Mouse (Mus musculus) layer of hippocampus, adult 11-12 months (tissue): ENCODE data around the gene Cflar.

Experiments
- DNase-seq: peaks from one replicate; pipeline ENCODE4 v3.0.0; 2022; ENCODE audit warnings: low spot score

Gene Cflar

DNA sequence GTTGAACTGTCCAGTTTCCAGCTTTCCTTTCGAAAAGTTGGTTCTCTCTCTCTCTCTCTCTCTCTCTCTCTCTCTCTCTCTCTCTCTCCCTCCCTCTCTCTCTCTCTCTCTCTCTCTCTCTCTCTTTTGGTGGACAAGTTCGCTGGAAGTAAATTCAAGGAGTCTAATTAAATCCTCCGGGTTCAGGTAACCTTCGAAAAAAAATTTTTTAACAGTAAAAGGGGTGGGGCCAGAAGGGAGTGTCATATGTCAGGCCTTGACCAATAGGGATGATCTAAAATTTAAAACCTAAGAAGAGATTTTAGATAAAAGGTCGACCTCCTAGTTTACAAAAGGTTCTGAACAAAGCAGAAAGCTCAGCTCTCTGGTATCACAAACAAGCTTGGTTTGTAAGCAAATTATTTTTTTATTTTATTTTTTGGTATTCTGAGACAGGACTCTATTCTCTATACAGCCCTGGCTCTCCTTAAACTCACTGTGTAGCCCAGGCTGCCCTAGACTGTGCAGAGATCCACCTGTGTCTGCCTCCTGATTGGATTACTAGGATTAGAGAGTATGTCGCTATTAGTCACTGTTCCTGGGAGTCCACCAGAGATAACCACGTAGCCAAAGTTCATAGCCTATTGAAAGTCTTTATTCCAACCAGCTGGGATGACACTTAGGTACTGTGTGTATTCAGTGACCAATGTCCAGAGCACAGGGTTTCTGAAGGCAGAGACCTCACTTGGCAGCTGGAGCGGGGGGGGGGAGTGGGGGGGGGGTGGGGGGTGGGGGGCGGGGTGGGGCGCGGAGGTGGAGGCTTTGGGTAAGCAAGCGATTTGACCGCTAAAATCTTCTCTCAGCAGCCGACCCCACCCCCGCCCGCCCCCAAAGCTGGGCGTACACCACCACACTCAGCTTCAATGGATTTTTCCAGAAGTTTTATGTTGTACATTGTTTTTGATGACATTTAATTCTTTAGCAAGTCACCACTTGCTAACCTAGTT lies 1.1 kb downstream of the Cflar start:
- DNase-seq, result no peak

DNA sequence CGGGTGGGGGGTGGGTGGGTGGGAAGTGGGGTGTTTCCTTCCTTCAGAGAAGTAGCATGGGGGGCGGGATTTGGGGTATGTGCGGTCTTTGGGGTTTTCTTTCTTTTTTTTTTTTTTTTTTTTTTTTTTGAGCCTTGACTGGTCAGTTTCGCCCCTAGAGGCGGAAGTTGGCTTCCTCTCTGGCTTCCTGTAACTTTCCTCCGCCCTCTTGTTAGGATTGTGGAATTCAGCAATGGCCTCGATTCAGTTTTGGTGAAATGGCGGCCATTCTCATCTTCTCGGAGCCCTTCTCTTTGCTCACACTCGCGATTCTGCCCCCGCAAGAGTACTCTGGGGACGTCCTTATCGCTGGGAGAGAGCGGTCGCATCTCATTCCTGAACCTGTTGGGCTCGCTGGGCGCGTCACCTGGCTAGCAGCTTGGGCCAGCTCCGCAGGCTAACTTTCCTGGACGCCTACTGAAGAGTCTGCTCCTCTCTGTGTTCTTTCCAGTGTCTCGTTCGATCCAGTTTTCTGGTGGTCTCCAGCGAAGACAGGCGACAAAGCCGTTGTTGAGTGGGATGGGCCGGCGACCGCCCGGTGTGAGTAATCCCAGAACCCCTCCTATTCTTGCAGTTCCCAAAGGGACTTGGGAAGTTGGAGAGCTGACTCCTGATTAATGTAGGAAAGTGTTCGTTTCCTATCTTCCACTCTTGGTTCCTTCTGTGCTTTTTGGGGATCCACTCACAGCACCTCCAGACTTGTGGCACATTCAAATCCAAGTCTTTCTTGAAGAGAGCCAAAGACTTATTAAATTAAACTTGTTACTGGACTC lies 2.0 kb downstream of the Cflar start:
- peak; percentile 52 for DNase-seq

DNA sequence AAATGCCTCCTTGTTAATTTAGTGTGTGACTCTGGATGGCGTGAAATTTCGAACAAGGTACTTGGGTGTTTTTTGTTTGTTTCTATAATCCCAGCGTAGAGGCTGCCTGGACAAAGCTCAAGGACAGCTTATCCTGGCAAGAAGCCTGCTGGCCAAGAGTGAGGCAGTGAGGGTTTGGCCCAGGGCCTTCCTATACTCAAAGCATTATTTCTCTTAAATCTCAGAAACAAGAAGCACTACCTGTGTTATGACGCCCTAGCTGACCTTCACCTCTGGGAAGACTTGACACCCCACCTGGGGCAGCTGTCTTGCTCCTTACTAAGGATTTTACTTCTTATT lies 2.6 kb downstream of the Cflar start:
- peak; percentile 47 for DNase-seq

DNA sequence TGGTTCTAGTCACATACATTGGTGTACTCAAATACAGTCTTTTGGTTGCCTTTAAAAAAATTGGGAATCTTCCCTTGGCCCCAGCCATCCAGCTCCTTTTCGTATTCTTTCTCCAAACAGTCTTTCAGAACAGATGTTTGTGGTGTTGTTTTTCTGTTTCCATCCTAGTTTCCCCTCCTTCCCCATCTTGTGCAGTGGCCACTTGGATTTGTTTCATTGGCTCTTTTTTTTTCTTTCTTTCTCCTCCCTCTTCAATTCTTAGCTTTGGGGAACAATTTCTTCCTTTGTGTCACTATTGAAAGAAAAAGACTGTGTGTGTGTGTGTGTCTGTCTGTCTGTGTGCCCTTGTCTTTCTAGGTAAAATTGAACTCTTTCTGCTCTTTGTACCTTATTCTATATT lies 3.1 kb downstream of the Cflar start:
- DNase-seq, result no peak

DNA sequence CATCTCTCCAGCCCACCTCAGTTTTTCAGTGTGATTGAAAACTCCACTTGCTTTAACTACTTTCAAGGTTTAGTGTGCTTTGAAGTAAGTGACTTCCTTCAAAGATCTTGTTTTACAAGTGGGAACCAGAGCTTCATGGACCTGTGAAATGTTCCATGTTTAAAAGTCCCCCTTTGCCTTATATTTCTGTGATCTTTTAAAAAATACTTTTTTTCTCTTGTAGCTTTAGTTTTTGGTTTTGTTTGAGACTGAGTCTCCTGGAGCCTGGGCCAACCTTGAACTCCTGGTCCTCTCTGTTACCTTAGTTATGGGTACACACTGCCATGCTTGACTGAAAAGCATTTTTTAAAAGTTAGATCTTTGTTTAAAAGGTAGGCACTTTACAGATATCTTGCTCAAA lies 4.2 kb downstream of the Cflar start:
- DNase-seq, result no peak

DNA sequence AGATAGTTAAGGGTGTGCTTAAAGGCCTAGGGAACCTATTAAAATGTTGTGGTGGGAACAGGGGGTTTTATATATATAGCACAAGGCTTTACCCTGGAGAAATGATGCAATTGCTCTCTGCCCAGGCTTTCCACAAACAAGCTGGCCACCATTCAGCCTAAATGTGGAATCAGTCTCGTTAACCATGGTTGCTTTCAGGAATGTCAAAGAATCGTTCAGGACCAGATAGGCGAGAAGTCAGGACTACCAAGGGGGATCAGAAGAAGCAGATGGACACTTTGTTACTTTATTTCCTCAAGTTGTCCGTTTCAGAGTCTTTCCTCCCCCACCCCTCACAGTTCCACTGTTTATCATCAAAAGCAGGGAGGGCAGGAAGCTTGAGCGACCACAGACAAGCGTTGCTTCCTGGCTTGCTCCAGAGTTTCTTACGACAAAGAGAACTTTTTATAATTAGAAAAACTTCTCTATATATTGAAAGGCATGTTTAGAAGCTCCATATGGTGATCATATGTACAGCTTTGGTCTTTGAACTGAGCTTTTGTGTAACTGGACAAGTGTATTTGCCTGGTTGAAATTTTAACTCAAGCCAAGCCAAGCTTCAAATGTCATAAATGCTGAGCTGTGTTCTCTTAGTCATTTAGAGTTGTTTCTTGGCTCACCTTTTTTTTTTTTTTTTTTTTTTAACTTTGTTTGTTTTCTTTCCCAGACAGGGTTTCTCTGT lies 5.0 kb downstream of the Cflar start:
- DNase-seq, result no peak

DNA sequence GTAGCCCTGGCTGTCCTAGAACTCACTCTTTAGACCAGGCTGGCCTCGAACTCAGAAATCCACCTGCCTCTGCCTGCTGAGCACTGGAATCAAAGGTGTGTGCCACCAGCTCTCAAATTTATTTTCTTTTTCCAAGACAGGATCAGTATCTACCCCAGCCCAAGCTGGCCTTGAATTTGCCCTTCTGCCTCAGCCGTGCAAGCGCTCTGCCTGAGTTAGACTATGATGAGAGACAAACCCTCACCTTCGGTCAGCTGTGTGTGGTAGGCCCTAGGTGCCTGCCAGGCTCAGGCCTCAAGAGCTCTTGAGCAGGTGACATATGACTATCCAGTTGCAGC lies 5.5 kb downstream of the Cflar start:
- no peak for DNase-seq

DNA sequence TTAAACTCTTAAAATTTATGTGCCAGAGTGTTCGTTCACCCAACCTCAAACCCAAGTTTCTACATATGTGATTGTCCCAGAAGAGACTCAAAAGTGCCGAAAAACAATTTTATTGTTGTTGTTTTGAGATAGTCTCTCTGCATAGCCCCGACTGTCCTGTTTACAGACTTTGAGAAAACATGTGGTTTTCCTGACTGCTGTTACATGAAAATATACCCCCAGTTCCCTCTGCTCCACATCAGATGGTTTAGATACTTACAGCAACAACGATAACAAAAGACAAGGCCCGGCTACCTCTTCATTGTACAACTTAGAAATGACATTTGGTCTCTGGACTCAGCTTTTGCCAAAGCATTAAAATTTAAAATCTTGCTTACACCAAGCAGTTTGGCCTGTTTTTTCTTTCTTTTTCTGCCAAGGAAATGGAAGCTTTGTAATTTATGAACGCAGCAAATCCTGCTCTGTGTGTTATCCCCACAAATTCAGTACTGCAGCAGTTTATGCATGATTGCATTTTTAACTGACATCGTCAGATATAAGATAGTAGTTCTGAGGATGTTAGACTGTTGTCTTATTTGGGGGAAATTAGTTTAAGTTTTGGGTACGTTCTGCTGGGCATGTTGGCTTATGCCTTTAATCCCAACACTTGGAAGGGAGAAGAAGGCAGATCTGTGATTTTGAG lies 6.4 kb downstream of the Cflar start:
- no peak for DNase-seq

DNA sequence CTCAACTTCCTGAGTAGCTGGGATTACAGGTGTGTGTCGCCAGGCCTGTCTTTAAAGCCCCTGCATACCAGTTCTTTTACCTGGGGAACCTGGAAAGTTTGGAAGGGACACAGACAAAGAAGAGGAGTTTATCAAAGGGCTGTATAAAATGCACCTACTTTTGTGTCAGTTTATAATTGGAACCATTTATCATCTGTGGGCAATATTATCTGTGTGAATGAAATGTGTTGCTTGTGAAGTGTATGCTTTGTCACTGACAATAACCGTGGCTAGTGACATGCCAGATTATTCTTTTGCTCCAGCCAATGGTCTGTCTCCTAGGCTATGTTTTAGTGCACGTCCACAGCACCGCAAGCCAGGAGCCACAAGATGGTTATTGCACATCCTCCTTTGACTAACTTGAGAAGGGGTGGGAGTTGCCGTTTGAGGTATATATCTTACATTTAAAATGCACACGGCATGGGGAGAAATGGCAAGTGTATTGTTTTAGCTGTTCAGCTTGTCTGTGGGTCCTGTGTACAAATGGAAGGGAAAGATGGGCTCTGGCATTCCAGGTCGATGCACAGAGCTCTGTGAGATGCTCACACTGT lies 8.1 kb downstream of the Cflar start:
- DNase-seq, result no peak

DNA sequence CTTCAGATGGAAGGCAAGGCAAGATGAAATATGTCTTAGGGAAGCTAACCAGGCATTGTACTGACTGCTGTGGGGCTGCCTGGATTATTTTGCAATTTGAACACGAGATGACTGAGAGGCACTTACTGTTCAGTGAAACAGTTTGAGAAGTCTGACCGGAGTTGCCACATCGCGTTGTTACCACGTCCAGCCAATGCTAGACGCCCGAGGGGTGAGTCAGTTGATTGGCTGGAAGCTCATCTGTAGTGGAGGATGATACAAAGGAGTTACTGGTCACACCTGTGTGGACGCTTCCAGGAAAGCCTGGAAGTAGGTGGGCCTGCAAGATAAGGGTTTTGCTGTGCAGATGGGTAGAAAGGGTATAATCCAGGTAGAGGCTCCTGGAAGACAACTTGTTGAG lies 8.8 kb downstream of the Cflar start:
- no peak for DNase-seq

DNA sequence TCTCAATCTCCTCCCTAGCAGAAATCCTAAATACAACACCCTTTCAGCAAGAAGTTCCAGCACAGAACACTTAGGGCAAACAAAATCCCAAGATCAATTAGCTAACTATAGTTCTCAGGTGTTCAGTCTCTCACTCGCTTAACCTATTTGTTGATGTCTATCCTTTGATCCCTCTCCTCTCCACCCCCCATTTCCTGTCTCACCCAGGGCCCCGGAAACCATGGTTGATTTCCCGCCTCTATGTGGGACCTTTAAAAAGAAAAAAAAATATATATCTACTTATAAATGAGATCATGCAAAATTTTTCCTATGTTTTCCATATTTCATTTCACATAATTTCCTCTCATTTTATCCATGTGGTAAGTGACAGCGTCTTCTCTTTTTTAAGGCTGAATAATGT lies 9.7 kb downstream of the Cflar start:
- no peak for DNase-seq

DNA sequence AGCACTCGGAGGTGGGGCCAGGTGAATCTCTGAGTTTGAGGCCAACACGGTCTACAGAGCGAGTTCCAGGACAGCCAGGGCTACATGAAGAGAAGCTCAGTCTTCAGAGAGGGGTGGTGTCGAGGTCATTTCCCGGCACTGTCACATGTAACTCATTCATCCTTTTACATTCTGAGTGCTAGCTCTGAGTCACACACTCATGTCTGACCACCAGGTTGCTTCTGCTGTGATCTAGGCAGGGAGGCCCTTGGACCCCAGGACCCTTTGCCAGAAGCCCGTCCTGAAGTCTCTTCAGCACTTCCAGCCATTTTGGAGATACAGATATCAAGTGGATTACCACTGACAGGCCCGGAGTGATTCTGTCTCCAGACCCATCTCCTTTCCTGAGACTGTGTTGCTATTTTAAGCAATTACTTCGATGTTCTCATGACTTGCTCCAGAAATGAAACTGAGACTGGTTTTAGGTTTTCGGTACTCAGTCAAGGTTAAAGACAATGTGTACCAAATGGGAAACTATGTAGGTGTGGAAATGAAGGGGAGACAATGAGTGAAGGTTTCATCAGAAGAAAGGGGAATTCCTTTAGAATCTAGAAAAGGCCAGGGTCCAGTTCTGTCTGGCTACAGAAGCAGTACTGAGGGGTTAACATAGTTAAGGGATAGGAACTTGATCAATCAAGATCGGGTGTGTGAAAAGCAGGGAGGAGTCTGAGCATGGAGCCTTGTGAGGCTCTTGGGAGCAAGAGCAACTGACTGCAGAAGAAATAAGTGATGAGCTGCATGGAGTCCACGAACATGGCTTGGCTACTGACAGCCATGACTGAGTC lies 11.0 kb downstream of the Cflar start:
- no peak for DNase-seq

DNA sequence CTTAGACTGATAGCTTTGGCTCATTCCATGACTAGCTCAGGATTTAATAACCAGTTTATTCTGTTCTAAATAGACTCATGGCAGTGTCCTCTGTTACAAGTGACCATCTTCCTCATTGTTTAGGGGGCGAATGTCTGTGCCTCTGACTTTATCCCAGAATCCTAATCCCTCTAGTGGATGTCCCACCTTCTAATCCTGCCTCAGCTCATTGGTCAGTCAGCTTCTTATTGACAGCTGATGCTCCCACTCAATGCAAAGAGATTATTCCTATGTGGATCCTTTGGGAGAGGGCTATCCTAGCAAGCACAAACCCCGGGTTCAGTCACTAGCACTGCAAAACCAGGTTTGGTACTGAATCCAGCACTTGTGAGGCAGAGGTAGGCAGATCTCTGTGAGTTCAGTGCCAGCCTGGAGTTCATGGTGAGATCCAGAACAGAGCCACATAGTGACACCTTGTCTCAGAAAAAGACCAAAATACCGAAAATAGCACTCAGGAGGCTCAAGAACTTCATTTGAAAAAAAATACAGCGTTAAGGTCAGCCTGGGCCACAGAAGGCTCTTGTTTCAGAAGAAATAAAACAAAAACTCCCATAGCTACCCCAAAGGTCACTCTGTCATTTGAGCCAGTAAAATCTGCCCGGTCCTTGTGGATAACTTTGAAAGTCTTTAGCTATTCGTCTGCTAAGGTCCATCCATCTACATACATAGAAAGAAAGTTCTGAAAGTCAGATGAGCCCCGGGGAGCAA lies 11.9 kb downstream of the Cflar start:
- DNase-seq, result no peak

DNA sequence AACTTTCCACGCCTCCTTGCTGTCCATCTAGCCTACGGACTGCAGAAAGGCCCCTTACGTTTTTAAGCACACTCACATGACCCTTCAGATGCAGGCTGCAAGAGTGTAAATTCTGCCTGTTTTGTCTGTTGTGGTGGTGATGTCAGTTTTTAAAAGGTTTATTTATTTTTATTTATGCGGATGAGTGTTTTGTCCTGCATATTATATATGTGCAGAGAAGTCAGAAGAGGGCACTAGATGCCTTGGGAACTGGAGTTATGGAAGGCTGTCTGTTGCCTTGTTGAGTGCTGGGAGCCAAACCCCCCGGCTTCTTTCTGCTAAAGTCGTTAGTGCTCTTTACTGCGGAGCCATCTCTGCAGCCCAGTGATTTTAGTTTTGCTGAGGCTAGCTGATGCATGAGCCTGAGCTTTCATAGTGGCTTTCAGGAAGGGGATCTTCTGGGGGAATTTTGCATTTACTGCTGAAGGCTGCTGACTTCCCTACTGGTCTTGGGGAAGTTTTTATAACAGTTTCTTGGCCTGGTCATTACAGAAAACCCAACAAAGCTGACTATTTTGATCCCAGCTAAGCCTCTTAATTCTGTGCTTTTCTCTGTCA lies 12.6 kb downstream of the Cflar start:
- no peak for DNase-seq

DNA sequence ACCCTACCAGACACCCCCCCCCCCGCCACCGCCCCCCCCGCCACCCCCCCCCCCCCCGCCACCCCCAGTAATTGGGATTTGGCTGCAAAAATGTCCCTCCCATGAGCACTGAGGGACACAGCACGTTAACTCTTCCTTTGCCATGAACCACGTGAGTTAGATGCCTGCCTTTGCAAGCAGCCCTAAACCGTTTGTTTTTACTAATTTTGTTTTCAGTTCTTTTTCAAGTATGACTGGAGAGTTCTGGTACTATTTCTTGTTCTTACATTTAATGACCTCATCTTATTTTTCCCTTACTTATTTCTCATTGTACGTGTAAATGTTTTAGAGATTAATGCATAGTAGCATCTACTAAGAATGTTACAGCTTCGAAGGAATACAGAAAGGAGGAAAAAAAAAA lies 13.2 kb downstream of the Cflar start:
- no peak for DNase-seq

DNA sequence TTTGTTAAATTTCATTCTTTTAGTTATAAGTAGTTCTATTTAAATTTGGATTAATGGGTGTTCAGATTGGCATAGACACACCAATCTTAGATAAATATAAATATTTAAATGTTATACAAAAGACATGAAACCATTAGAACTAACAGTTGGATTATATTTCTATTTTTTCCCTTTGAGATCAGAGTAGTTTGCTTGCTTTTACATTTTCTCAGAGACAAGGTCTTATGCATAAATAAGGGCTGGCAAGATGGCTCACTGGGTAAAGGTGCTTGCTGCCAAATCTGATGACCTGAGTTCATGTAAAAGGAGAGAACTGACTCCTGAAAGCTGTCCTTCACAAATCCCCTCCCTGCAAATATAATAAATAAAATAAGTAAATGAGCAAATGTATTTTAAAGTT lies 13.8 kb downstream of the Cflar start:
- no peak for DNase-seq

DNA sequence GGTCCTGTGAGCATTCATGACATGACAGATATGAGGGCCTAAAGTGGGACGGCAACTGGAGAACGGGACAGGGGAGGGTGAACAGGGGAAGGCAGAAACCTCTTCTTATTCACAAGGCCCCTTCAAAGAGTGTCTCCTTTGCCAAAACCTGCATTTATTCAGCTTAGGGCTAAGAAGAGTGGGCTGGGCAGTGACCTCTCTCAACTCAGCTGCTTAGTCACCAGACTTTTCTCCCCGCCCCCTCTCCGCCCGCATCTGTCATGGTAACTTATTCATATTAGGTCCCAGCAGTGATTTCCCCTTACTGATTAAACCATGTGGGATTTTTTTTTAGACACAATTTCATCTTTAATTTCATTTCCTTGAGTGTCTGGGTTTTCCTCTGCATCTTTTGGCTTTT lies 14.5 kb downstream of the Cflar start:
- no peak for DNase-seq

DNA sequence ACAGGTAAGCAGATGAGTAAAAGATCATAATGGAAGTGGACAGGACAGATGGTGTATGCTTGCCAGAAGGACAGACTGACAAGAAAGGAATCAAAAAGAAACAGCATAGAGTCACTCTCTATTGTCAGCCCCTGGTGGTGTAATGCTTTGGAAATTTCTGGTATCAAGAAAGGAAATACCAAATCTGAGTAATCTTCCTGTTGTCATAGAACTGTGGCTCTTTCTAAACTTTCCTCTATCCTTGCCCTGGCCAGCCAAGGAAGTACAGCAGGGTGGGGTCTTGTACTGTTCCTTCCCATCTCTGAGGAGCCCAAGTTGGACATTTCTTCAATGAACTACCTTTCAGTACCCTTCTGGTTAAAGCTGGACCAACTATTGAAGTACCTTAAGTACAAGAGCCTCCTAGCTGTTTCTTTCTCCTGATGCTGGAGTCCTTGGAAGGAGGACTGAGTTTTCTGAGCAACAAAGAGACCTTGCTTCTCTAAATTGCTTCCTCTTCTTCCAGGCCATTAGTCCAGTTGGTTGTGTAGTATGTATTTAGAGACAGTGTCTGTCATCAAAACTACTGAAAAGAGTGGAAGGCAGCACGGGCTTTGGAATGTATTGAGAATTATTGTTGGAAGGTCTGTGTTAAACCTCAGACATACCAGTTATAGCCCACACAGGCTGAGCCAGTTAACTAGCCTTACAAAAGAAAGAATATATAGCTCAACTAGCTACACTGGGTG lies 15.9 kb downstream of the Cflar start:
- DNase-seq, result no peak
